Mouse (Mus musculus) cerebellum, adult 9-11 months (tissue): Measurements from ENCODE around the gene Timm44.

Source experiments
- DNase-seq: peaks from one replicate; pipeline ENCODE4 v3.0.0; 2022

Timm44 gene

DNA sequence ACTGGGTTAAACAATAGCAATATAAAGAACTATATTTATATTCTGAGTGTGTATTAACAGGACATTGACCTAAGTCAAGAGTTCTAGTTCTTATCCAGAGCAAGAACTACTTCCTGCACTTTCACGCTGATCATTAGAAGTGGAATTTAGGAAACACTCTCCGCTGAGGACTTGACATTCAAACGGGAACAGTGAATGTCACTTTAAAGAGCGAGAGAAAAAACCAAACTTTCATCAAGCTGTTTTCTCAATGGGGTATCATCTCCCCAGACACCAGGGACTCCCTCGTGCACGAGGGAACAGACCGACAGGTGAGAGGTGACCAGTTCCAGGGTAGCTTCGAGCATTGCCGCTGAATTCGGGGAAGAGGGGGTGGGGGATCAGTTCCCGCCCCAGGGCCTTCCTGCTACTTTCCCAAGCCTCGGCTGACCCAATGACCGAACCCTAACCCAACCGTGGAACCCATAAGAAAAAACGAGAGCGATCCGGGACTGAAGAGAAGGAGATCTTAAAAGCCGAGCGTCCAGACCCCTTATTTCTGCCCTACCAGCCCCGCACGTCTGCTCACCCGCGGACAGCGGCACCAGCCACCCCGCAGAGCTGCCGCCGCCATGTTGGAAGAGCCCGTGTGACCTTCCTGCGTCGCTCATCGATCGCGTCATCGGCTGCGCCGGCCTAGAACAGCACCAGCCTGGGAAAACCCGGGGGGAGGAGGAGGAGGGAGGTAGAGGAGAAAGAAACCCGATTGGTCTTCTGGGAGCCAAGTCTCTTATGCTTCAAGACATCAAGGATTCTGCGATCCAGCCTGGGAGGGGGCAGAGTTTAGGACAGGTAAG, at the start of gene Timm44:
TSS of gene Timm44 (minus strand) at position 639 of the 836 bp plus-strand sequence.
- DNase-seq, result peak; percentile 97

- DNase-seq, result peak; percentile 97
These were observed 49.5 kb upstream of the Timm44 start, which contains the start of the genes Ccl25 and Elavl1 for GRCm38 (mm10) chr8:4324983-4325750. TSS of gene Ccl25 (plus strand) at chr8:4325210. TSS of gene Elavl1 (minus strand) at chr8:4325413.

GRCm38 (mm10) chr8:4324525-4324924, 48.8 kb upstream of the Timm44 start:
- DNase-seq, result no peak

- DNase-seq, result no peak
These were observed 48.2 kb upstream of the Timm44 start for GRCm38 (mm10) chr8:4323917-4324316.

GRCm38 (mm10) chr8:4322470-4322869, 46.8 kb upstream of the Timm44 start:
- DNase-seq, result peak; percentile 73

- no peak for DNase-seq
These were observed 45.3 kb upstream of the Timm44 start for GRCm38 (mm10) chr8:4321031-4321430.

- DNase-seq, result no peak
These were observed 44.7 kb upstream of the Timm44 start for GRCm38 (mm10) chr8:4320404-4320803.

DNA sequence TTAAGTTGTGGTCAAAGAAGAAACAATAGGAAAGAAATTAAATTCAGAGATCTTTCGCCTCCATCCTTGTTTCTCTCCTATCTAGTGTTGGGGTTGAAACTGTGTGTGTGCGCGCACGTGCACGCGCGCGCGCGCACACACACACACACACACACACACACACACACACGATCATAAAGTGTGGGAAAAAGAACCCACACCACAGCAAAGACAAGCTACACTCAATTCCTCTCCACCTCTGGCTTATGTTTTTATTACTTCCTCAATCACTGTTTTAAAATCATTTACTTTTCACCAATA, 43.8 kb upstream of the Timm44 start:
- DNase-seq, result no peak

- DNase-seq, result no peak
These were observed 43.3 kb upstream of the Timm44 start for GRCm38 (mm10) chr8:4318796-4319572.

- DNase-seq, result no peak
These were observed 42.4 kb upstream of the Timm44 start for GRCm38 (mm10) chr8:4318124-4318523.

GRCm38 (mm10) chr8:4314852-4315251, 39.1 kb upstream of the Timm44 start:
- DNase-seq, result no peak

DNA sequence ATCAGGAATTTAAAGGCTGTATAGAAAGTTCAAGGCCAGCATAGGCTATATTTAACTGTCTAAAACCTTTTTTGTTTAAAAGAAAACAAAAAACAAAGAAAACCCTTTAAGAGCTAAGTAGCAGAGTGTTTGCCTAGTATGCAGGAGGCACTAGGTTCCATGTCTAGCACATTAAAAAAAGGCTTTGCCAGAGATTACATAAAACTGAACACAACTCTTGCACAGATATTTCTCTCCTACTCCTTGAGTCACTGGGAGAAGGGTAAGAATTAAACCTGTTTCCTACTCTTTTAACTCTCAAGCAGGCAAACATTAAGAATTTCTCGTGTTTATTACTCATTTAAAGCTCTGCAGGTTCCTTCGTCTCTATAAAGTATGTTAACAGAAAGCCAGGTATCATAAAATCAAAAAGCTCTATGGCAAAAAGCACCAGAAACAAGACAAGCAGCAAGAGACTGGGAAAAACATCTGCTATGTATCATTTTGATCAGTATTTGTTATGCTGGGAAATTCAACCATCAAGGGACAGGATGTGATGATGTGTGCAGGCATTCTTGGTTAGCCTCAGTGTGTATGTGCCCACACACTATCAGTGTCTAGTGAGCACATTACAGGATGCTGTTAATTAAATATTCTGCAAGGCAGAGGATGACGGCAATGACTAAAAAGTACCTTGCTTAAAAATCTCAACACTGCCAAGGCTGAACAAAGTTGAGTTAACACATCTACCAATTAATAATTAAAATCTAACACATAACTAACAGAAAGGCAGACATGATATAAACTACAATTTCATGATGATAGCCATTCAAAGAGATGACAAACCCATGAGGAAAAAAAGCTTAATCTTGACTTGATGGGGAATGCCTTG, 37.8 kb upstream of the Timm44 start:
- DNase-seq, result no peak

DNA sequence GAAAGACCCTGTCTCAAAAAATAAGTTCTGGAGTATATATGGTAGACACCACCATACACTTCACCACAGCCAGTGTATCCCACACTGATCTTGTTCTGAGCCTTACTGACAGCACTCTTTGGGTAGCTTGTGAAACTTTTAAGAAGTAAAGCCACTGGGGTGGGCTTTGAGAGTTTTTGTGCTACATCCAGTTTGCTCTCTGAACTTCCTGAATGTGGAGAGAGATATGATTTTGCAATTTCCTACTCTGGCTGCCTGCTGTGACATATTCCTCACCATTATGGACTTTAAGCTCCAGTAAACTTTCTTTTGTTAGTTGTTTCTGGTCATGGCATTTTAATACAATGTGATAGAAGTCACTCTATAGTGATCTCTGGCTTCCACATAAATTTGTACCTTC, 36.4 kb upstream of the Timm44 start:
- no peak for DNase-seq

GRCm38 (mm10) chr8:4305838-4306237, 30.1 kb upstream of the Timm44 start:
- DNase-seq, result no peak

DNA sequence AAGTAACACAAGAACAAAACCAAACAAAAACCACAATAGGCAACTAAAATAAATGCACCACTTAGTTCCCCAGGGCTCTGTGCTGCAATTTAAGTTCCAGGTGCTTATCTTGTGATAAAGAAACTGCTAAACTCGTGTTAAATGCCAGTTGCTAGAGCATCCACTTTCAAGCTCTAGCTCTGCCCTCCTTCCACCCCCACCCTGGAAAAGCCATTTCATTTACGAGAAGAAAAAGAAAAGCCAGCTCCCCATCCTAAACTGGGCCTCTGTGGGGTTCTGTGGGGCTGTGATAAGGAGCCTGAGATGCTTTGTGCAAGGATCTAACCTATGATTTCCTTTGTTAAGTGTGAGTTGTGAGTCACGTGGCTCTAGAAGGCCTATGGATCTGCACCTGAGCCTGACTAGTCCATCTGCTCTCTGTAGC, 28.4 kb upstream of the Timm44 start:
- DNase-seq, result no peak

DNA sequence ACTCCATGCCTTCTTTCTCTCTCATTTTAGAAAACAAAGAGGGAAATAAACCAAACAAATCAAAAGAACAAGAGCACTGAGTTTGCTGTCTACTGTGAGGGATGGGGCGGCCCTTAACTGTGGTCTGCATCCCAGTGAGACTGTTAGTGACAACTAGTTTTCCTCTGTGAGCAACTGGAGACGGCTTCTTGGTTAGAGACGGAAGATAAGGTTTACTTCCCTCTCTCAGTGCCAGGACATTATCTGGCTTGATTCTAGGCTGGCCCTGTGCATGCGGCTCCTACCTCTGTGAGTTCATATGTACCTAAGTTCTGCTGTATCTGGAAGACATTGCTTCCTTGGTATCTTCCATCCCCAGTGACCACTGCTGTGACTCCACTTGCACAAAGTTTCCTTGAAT, 22.1 kb upstream of the Timm44 start:
- no peak for DNase-seq

DNA sequence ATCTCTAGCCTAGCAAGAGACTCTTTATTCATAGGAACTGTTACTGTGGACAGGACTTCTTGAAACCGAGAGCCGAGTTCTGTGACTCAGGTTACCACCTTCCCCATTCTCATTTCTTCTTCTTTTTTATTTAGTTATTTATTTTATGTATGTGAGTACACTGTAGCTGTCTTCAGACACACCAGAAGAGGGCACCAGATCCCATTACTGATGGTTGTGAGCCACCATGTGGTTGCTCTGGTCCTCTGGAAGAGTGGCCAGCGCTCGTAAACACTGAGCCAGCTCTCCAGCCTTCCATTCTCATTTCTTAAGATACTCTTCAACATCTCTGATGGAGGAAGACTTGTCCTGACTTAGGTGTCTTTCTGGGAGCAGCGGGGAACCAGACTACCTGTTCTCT, 17.0 kb upstream of the Timm44 start:
- DNase-seq, result no peak

- no peak for DNase-seq
These were observed 375 bp upstream of the Timm44 start for GRCm38 (mm10) chr8:4276111-4276465.

GRCm38 (mm10) chr8:4269609-4270008, 6.1 kb downstream of the Timm44 start:
- DNase-seq, result no peak

DNA sequence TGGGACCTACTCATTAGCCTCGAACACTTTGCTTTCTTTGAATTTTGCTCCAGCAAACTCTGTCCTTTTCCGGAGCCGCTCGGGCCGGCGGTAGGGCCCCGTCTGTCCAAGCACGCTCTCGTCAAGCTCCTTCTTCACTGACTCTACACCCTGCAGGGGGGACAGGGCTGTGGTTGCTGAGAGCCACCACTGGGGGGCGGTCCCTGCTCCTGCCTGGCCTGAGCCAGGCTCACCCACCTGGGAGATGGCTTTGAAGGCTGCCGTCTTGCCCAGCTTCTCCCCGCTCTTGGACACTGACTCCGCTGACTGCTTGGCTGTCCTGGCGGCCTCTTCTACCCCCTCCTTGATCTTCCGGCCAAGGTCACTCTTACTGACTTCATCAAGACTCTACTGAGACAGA, 8.1 kb downstream of the Timm44 start:
- DNase-seq, result no peak

DNA sequence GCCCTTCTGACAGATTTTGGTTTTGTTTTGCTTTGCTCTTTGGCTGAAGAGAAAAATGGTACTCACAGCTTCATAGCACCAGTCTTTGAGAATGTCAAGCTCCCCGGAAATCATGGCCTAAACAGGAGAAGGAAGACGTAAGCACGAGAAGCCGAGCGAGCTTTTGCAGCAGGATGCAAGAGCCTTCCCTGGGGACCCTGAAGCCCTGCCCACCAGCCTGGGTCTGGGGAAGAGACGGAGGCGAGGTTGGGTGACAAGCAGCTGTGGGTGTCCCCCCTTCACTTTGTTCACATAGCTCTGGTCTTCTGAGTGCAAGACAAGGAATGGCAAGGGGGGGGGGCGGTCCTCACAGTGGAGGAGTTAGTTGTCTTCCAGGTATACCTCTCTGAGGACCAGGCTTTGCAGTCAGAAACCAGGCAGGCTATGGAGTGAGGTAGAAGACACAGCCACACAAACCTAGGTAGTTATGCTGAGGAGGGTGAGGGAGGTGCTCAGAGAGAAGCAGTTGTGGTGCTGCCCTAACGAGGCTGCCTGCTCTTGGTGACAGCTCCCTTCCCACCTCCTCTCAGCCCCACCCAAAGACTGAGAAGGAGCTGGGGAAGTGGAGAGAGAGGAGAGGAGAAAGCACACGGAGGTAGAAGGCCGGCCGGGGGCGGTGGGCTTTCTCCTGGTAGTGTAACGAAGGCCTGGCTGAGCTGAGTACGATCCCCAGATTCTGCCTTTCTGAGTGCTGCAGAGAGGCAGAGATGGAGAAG, 10.4 kb downstream of the Timm44 start:
- DNase-seq, result no peak
